12 mouse cellular contexts compared by ENCODE assay signal in the genomic region with DNA sequence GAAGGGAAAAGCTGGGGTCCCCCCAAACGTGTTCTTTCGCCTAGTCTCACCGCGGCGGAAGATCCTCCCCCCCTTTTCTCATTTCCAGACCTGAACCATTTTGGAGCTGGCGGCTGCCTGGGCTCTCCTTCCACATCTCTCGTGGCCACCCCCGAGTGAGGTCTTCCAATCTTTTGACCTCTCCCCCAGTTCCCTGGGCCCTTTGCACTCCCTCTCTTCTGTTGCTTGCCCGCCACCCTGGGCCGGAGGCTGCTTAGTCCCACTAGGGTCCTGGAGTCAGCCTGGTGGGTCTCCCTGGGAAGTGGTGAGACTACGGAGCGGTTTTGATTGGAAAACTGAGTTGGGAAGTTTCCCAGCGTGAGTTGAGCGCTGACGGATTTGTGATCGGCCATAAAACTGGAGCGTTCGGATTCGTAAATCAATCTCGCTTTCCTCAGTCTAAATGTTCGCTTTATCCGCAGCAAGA. TPM values are rescaled to one million over a fixed set of nuclear protein-coding genes. Genes with fewer than 3 reads are reported as not detected.
DNase-seq lines count a peak whose midpoint lies in the region; ATAC-seq and TF ChIP-seq lines count a peak whose summit lies in the region.
"Had no signal": no experiment of that assay in that cellular context is flagged by ENCODE, and none has a peak within 500 bp of the region (broad histone marks: within the 10 kb centered on the region; RNA-seq: fewer than 3 reads in every experiment).

No protein-coding gene starts in this region.

- no peak overlapping the region for H3K4me3 ChIP-seq in kidney, adult 2 months (ENCODE audit: insufficient read depth, low read depth, low read length)
- peak overlapping the region; percentile 57 for H3K4me3 ChIP-seq in hindbrain, embryonic 13.5 days
- H3K4me3 ChIP-seq in liver, embryonic 13.5 days (replicated peaks), result no peak overlapping the region

- peak overlapping the region; percentile 83 for H3K4me2 ChIP-seq in hindbrain, embryonic 13.5 days
- peak overlapping the region; percentile 23; the same call in 1 of the 2 replicates for H3K4me2 ChIP-seq in liver, embryonic 13.5 days

- no peak for ATAC-seq in hindbrain, embryonic 13.5 days (ENCODE audit: low FRiP score)
- ATAC-seq in liver, embryonic 13.5 days (ENCODE audit: low read depth), result no peak
- ATAC-seq: activated CD4-positive, CD25-positive, alpha-beta regulatory T cell, adult 4 months had no signal

- 0 out of 2 replicates have a peak, but pooled peaks cover 7% of the 10 kb centered on the region for H3K4me1 ChIP-seq in kidney, adult 2 months (ENCODE audit: control insufficient read depth, insufficient read depth, low read length)
- H3K4me1 ChIP-seq in hindbrain, embryonic 13.5 days (replicated peaks), result peaks cover 16% of the 10 kb centered on the region
- H3K4me1 ChIP-seq in liver, embryonic 13.5 days (replicated peaks), result no peaks in the 10 kb centered on the region

- 55% methylated on average over 22 of the region's 22 CpGs for WGBS in kidney, adult 2 months
- WGBS in hindbrain, embryonic 13.5 days, result under 1% methylated on average over 22 of the region's 22 CpGs
- 42% methylated on average over 22 of the region's 22 CpGs for WGBS in liver, embryonic 13.5 days (ENCODE audit: insufficient replicate concordance)

- no peak for DNase-seq in kidney, adult 2 months
- no peak for DNase-seq in kidney, adult 11 months
- DNase-seq in ZHBTc4 (ENCODE audit: low read depth, low spot score), result peak; percentile 34
- no peak for DNase-seq in liver, embryonic 13.5 days
- no peak for DNase-seq in B cell, adult 2 months
- DNase-seq in urinary bladder, postnatal 14 days (ENCODE audit: low spot score), result no peak
- DNase-seq in cerebellum, postnatal 25 days, result no peak
- DNase-seq: cerebellum, adult 11-12 months; midbrain, embryonic 14.5 days had no signal

- H3K27me3 ChIP-seq in kidney, adult 2 months (replicated peaks; ENCODE audit: control insufficient read depth, insufficient read depth, low read length), result no peaks in the 10 kb centered on the region
- peaks cover 97% of the 10 kb centered on the region for H3K27me3 ChIP-seq in hindbrain, embryonic 13.5 days
- H3K27me3 ChIP-seq in liver, embryonic 13.5 days, result peaks cover 96% of the 10 kb centered on the region
- H3K27me3 ChIP-seq: CH12.LX had no signal

- TF ChIP-seq POLR2A in kidney, adult 2 months (IDR thresholded peaks at IDR 0.05; ENCODE audit: low read depth, low read length), result no peak

- no peaks in the 10 kb centered on the region for H3K9me3 ChIP-seq in hindbrain, embryonic 13.5 days
- H3K9me3 ChIP-seq in liver, embryonic 13.5 days (replicated peaks), result no peaks in the 10 kb centered on the region

- peak overlapping the region; percentile 73 for H3K27ac ChIP-seq in kidney, adult 2 months (ENCODE audit: insufficient read depth, low read depth, low read length)
- H3K27ac ChIP-seq in hindbrain, embryonic 13.5 days, result peak overlapping the region; percentile 100
- H3K27ac ChIP-seq in liver, embryonic 13.5 days, result no peak overlapping the region

- H3K9ac ChIP-seq in hindbrain, embryonic 13.5 days, result peak overlapping the region; percentile 99
- 0 out of 2 replicates have a peak overlapping the region, but pooled peaks have one; percentile 13 for H3K9ac ChIP-seq in liver, embryonic 13.5 days

- H3K36me3 ChIP-seq in kidney, adult 2 months (ENCODE audit: control insufficient read depth, insufficient read depth, low read length), result peaks cover under 1% of the 10 kb centered on the region; the same call in 1 of the 2 replicates
- no peaks in the 10 kb centered on the region for H3K36me3 ChIP-seq in hindbrain, embryonic 13.5 days
- no peaks in the 10 kb centered on the region for H3K36me3 ChIP-seq in liver, embryonic 13.5 days

- TF ChIP-seq CTCF in kidney, adult 2 months (conservative IDR thresholded peaks at IDR 0.05; ENCODE audit: insufficient read depth, insufficient read length, low read depth, low read length), result no peak

RNA-seq across cellular contexts. Expression of a gene that starts 2.7 kb away (rescaled TPM):
- polyA plus RNA-seq in kidney, adult 2 months (2012; rRNA removed), result 10.1 and 14.1 TPM in 2 replicates
- 11.9 and 14.5 TPM in 2 replicates for polyA plus RNA-seq in hindbrain, embryonic 13.5 days (2015; fragmentation: Nextera tagmentation; extraction: Ambion mirVana)
- 0.08 and 0.13 TPM in 2 replicates for polyA plus RNA-seq in liver, embryonic 13.5 days (2015; fragmentation: Nextera tagmentation; extraction: Ambion mirVana)
- polyA plus RNA-seq: activated CD4-positive, CD25-positive, alpha-beta regulatory T cell, adult 4 months; midbrain, embryonic 14.5 days had no signal

RNA-seq across cellular contexts. Expression of a gene that starts 7.7 kb away (rescaled TPM):
- polyA plus RNA-seq in kidney, adult 2 months (2012; rRNA removed), result 12.6 and 14.6 TPM in 2 replicates
- polyA plus RNA-seq in hindbrain, embryonic 13.5 days (2015; fragmentation: Nextera tagmentation; extraction: Ambion mirVana), result 9.5 and 11.3 TPM in 2 replicates
- polyA plus RNA-seq in liver, embryonic 13.5 days (2015; fragmentation: Nextera tagmentation; extraction: Ambion mirVana), result 0.16 and 0.20 TPM in 2 replicates
- polyA plus RNA-seq: midbrain, embryonic 14.5 days had no signal

RNA-seq across cellular contexts. Expression of a gene that starts 22.6 kb away (rescaled TPM):
- polyA plus RNA-seq in kidney, adult 2 months (2012; rRNA removed), result 7.7 and 8.4 TPM in 2 replicates
- 196 and 216 TPM in 2 replicates for polyA plus RNA-seq in hindbrain, embryonic 13.5 days (2015; fragmentation: Nextera tagmentation; extraction: Ambion mirVana)
- polyA plus RNA-seq in liver, embryonic 13.5 days (2015; fragmentation: Nextera tagmentation; extraction: Ambion mirVana), result 0.44 and 0.58 TPM in 2 replicates
- polyA plus RNA-seq: activated CD4-positive, CD25-positive, alpha-beta regulatory T cell, adult 4 months; midbrain, embryonic 14.5 days had no signal

RNA-seq across cellular contexts. Expression of a gene that starts 24.5 kb away (rescaled TPM):
- 22.8 and 28.4 TPM in 2 replicates for polyA plus RNA-seq in kidney, adult 2 months (2012; rRNA removed)
- 38.6 and 47.2 TPM in 2 replicates for polyA plus RNA-seq in hindbrain, embryonic 13.5 days (2015; fragmentation: Nextera tagmentation; extraction: Ambion mirVana)
- polyA plus RNA-seq in liver, embryonic 13.5 days (2015; fragmentation: Nextera tagmentation; extraction: Ambion mirVana), result 1.2 and 1.7 TPM in 2 replicates
- polyA plus RNA-seq: activated CD4-positive, CD25-positive, alpha-beta regulatory T cell, adult 4 months had no signal

RNA-seq across cellular contexts. Expression of a gene that starts 33.5 kb away (rescaled TPM):
- 62.7 and 67.9 TPM in 2 replicates for polyA plus RNA-seq in kidney, adult 2 months (2012; rRNA removed)
- 81.9 and 132 TPM in 2 replicates for polyA plus RNA-seq in hindbrain, embryonic 13.5 days (2015; fragmentation: Nextera tagmentation; extraction: Ambion mirVana)
- 0.07 and 0.14 TPM in 2 replicates for polyA plus RNA-seq in liver, embryonic 13.5 days (2015; fragmentation: Nextera tagmentation; extraction: Ambion mirVana)
- polyA plus RNA-seq: activated CD4-positive, CD25-positive, alpha-beta regulatory T cell, adult 4 months; midbrain, embryonic 14.5 days had no signal

Comparison
In these comparisons a context has a peak if more than half of its experiments do, and no peak if none do; other contexts are left out.
1. RNA of a gene that starts 22.6 kb away (polyA plus RNA-seq): 196 to 216 TPM in hindbrain, embryonic 13.5 days; 7.7 to 8.4 TPM in kidney, adult 2 months and 0.44 to 0.58 TPM in liver, embryonic 13.5 days; every median in the first group is over 10 times any median in the second.